Mouse (Mus musculus) activated CD4-positive, CD25-positive, alpha-beta regulatory T cell, adult 4 months (primary cell): ENCODE measurements at regions not wholly inside any gene's neighbourhood (a gene's known extent, or its start where the extent isn't known, plus 50 kb on each side); places are given as distances from the start of the nearest gene placed in this dataset.

ENCODE experiments used
- ATAC-seq: one replicate; pipeline ENCODE4 v1.8.0; 2017

GRCm38 (mm10) chr13:44409720-44410047 is 319.6 kb upstream of the Jarid2 start:
- no peak for ATAC-seq

DNA sequence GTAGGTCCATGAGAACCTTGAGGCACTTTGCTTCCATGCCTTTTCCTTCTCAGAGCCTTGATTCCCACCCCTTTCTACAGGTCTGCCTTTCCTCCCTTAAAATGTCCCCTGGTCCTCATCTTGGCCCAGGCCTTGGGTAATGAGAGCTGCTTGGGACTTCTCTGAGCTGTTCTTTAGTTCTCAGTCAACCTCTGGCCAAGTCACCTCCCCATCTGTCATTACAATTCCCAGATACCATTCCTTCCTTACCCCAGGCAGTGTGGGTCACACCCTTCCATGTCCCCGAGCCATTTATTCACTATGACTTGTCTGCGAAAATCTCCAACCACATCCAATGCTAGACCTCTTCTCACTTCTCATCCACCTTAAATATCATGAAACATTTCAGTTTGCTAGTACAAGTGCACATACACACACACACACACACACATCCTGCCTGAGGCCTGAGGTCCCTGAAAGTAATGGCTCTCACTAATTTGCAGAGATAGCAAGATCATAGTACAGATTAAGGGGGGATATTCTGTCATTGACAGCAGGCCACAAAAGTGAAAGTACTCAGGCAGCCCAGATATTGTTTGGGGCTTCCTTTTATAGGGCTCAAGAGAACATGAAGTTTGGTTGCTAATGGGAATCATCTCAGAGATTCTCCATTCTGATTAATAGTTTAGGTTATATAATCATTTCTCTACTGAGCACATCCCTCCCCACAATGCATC is 317.3 kb upstream of the Jarid2 start:
- ATAC-seq = peak; percentile 32

DNA sequence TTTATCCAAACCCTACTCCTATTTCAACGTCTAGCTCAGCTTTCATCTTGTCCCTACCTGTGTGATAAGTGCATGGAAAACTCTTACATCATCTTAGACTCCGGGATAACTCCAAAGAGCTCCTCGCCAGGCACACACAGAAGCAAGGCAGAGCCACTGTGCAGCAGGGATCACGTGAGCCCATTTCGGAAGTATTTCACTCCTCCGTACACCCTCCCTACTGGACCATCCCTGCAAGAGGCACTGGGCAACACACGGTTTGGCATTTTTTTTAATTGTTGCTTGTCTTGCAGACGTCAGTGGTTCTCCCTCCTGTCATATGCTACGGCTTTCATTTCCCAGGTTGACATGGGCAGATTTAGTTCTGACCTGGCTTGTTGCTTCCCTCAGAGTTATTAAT is 316.0 kb upstream of the Jarid2 start:
- ATAC-seq = no peak

DNA sequence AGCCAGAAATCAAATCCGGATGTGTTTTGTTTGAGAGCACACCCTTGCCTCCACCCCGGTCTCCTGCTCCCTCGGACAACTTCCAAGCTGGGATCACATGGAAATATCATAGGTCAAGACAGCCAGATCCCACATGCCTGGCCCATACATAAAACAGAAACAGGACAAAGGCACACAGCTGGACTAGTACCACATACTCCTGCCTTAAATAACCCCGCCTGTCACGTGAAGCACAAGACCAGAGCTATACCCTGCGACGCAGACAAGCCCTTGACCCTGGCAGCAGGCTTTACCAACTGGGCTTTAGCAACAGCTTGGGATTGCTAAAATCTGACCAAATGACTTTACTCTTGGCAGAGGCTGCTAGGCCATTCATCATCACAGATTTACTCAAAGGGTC is 313.3 kb upstream of the Jarid2 start:
- no peak for ATAC-seq

GRCm38 (mm10) chr13:44416986-44417385 is 312.3 kb upstream of the Jarid2 start:
- peak; percentile 36 for ATAC-seq

DNA sequence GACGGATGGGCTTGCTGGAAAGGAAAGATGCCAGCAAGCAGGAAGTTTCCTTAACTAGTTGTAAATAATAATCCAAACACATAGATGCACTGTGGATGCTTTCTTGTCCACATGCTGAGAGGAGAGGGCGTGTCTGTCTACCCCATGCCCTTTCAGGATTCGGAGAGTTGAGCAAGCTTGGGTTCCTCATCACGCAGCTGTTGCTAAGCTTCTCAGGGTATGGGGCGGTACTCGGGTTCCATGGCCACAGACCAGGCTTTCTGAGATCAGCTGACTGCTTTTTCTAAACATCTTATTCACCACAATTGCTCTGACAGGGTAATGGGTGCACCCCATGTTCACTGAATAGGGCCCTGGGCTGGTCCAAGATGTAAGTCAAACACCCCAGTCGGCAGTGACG is 310.2 kb upstream of the Jarid2 start:
- ATAC-seq = no peak

DNA sequence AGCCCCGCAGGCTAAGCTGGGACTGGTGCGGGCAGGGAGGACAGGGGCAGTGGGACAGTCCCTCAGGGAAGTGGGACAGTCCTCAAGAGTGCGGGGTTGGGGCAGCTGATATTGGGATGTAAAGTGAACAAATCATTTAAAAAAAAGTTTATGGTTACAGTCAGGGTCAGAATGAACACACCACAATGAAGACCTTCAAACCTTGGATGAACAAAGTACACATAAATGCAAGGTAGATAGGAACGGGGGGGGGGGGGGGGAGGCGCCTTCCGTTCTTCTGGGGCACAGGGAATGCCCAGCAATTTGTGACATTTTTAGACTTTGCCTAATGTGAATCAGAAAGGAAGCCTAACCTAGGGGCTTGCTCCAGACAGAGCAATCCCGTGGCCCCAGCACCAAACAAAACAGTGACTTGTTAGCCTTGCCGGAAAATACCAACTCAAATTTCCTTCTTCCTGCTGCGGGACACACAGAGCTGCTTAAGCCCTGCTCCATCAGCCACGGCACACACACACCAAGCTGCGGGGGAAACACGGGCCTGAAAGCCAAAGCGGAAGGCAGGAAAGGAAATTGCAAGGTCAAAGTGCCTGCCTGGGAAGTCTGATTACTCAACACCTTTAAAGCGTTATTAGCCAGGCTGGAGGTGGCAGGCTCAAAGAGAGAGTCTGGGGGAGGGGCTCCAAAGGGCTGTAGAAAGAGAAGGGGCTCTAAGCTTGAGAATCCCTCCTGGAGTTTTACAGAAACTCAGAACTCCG is 309.6 kb upstream of the Jarid2 start:
- no peak for ATAC-seq

DNA sequence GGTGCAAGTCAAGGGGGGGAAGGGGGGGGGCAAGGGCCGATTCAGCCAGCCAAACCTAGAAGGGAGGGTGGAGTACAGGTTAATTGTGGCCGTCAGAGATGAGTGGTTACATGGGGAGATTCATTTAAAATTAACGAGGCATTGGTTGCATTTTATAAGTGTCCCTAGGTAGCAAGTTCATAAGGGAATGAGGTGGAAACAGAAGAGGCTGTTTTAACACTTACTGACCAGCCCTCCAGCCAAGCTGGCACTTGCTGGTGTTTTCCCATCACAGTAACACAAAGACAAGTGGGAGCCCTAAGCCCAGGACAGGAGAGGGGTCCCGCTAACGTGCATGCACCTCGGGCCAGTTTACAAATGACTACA is 309.1 kb upstream of the Jarid2 start:
- no peak for ATAC-seq

GRCm38 (mm10) chr13:44420941-44421340 is 308.3 kb upstream of the Jarid2 start:
- no peak for ATAC-seq

- ATAC-seq = no peak
These were observed 307.8 kb upstream of the Jarid2 start for GRCm38 (mm10) chr13:44421426-44421825.

DNA sequence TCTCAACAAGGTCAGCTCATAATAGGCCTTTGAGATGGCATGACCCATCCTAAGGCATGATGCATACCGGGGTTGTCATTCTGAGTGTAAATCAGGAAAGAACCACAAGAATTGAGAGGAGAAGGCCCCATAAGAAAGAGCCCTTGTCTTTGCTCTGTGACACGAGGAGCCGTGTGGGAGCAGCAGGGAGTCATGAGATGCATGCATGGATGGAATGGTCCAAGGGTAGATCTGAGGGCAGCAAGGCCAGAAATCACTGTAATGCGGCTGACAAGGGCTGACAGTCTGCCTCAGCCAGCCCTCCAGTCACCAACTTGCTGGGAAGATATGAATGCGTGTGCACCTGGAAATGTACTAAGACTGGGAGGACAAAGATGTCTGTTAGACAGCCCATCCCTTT is 307.4 kb upstream of the Jarid2 start:
- ATAC-seq = no peak

DNA sequence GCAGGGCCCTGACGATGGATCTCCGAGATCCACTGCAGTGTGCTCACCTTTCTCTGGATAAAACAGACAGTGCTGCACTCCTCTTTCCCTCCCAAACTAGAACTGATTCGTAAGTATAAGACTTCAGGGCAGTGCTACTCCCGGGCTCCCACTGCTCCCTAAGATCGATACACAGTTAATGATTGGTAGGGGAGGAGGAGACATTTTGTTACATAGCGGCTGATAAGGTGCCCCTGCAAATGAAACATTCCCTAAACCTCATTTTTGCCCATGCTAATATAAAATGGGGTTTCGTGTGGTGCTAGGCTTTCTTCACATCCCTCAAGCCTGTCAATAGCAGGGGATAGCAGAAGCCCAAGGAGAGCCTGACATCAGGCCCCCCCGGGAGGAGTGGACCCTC is 298.8 kb upstream of the Jarid2 start:
- no peak for ATAC-seq

- no peak for ATAC-seq
These were observed 291.6 kb upstream of the Jarid2 start for GRCm38 (mm10) chr13:44437709-44438108.

DNA sequence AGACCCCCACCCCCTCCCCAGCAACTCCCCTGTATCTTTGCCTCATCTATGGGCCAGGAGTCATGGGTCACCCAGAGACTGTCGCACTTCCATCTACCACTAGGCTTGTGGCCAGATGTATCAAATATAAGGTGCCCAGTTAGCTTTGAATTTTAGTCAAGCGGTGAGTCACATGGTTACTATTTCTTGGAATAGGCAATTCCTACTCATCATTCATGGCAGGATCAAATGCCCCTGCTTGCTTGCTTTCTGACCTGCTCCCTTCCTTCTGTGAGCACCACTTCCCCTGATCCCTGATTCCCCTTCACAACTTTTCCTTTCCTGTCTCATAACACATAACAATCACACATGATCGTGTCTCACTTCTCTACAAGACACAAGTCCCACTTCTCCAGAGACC is 288.2 kb upstream of the Jarid2 start:
- no peak for ATAC-seq

GRCm38 (mm10) chr13:44449216-44449830 is 280.0 kb upstream of the Jarid2 start:
- no peak for ATAC-seq

- ATAC-seq = no peak
These were observed 278.1 kb upstream of the Jarid2 start for GRCm38 (mm10) chr13:44451224-44451623.

- ATAC-seq = no peak
These were observed 276.1 kb upstream of the Jarid2 start for GRCm38 (mm10) chr13:44453131-44453530.

DNA sequence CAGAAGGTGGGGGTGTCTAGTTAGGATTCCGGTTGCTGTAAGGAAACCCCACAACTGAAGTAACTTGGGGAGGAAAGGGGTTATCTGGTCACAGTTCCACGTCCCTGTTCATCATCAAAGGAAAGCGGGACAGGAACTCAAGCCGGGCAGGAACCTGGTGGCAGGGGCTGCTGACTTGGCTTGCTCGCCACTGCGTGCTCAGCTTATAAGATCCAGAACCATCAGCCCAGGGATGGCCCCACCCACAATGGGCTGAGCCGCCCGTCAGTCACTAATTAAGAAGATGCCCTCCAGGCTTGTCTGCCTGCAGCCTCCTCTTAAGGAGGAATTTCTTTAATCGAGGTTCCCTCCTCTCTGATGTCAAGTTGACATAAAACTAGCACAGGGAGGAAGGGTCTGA is 275.1 kb upstream of the Jarid2 start:
- no peak for ATAC-seq

DNA sequence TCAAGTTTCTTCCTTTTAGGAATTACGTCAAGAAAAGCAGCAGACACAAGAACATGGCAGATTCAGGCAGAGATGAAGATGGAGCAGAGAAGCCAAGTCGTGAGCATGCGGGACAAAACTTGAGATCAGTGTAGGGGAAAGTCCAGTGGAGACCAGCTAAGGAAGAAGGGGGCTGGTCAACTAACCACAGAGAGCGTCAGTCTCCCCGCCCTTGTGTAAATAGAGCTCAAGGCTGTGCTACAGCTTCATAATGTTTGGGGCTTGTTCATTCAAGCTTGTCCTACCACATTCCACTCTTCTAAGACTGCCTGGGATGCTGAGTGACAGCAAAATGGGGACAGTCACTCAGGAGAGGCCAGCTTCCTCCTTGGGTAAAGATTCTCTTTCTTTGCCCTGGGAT is 274.1 kb upstream of the Jarid2 start:
- ATAC-seq = no peak

GRCm38 (mm10) chr13:44458744-44459143 is 270.5 kb upstream of the Jarid2 start:
- ATAC-seq = no peak

DNA sequence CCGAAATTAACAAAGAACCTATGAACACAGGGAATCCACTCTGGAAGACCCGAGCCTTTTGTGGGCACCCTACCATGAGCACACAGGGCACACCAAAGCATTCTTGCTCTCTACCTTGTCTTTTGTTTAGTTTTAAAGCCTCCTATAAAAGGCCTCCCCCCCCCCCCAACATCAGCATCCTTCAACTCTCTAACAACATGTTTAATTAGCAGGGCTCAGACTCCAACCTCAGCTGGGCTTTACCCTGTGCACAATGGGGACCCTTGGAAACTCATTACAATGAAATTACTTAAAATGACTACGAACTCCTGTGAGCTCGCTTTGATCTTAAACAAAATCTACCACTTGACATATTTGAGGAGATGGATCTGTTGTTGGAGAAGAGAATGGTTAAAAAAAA is 270.1 kb upstream of the Jarid2 start:
- ATAC-seq = no peak

DNA sequence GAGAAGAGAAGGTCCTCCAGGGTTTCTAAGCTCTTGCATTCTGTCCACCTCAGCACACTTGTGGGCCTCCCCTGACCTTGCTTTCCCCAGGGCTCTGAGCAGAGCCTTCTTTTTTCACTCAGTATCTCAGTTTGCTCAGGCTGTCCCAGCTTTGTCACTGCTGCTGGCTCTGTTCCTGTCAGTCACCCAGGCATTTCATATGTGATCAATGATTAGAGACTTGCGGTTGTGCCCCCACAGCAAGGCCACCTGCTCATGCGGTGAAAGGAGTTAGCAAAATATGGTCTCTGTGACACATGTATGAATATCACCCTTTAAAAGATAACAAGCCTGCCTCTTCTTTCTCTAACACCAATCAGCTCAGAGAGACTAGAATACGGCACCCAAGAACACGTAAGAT is 265.6 kb upstream of the Jarid2 start:
- ATAC-seq = no peak

DNA sequence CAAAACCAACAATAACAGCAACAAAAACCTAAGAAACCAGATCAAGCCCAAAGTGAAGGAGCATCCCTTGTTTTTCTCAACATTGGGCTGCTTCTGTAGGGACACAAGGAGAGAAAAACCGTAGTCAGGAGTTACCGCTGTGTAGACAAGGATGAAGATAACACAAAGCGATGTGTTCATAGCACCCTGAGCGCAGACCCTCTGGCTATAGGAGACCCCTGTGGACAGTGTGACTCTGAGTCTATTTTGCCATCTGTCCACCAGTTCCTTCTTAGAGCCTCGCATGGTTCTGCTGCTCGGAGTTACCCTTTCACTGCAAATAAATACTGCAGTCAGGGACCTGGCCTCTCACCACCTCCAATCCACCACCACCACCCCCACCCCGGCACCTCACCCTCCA is 263.7 kb upstream of the Jarid2 start:
- no peak for ATAC-seq

GRCm38 (mm10) chr13:44468963-44469674 is 260.2 kb upstream of the Jarid2 start:
- ATAC-seq = no peak
